Mouse (Mus musculus): ENCODE measurements around the gene Zfp956.

The Zfp956 gene

GRCm38 (mm10) chr6:47953191-47953726 is at the start of gene Zfp956:
Gene Zfp956, plus strand, starts transcription at chr6:47953390.
- DNase-seq (ENCODE audit: inconsistent age in 2 of 2, low spot score in 1 of 2) = peak; percentile 94 to 98

- peak in 1 of 2 experiments; percentile 60 for DNase-seq (ENCODE audit: inconsistent age in 2 of 2, low spot score in 1 of 2)
These were observed 49.6 kb upstream of the Zfp956 start for GRCm38 (mm10) chr6:47903587-47903986.

- no peak for DNase-seq (ENCODE audit: inconsistent age in 2 of 2, low spot score in 1 of 2)
These were observed 48.8 kb upstream of the Zfp956 start for GRCm38 (mm10) chr6:47904361-47904760.

- no peak for DNase-seq (ENCODE audit: inconsistent age in 2 of 2, low spot score in 1 of 2)
These were observed 48.1 kb upstream of the Zfp956 start for GRCm38 (mm10) chr6:47904917-47905695.

- DNase-seq (ENCODE audit: inconsistent age in 2 of 2, low spot score in 1 of 2) = no peak
These were observed 46.9 kb upstream of the Zfp956 start for GRCm38 (mm10) chr6:47906326-47906725.

- no peak for DNase-seq (ENCODE audit: inconsistent age in 2 of 2, low spot score in 1 of 2)
These were observed 44.2 kb upstream of the Zfp956 start for GRCm38 (mm10) chr6:47909007-47909406.

GRCm38 (mm10) chr6:47911650-47912049 is 41.5 kb upstream of the Zfp956 start:
- no peak for DNase-seq (ENCODE audit: inconsistent age in 2 of 2, low spot score in 1 of 2)

- no peak for DNase-seq (ENCODE audit: inconsistent age in 2 of 2, low spot score in 1 of 2)
These were observed 40.2 kb upstream of the Zfp956 start for GRCm38 (mm10) chr6:47912991-47913390.

- DNase-seq (ENCODE audit: inconsistent age in 2 of 2, low spot score in 1 of 2) = no peak
These were observed 36.1 kb upstream of the Zfp956 start for GRCm38 (mm10) chr6:47917051-47917450.

- no peak for DNase-seq (ENCODE audit: inconsistent age in 2 of 2, low spot score in 1 of 2)
These were observed 34.4 kb upstream of the Zfp956 start for GRCm38 (mm10) chr6:47918768-47919274.

GRCm38 (mm10) chr6:47919646-47920446 is 33.3 kb upstream of the Zfp956 start:
- DNase-seq (ENCODE audit: inconsistent age in 2 of 2, low spot score in 1 of 2) = no peak

- peak; percentile 91 to 97 for DNase-seq (ENCODE audit: inconsistent age in 2 of 2, low spot score in 1 of 2)
These were observed 32.5 kb upstream of the Zfp956 start, which contains the start of gene Zfp212 for GRCm38 (mm10) chr6:47920447-47921340. Gene Zfp212, plus strand, starts transcription at chr6:47920476.

- DNase-seq (ENCODE audit: inconsistent age in 2 of 2, low spot score in 1 of 2) = no peak
These were observed 10.7 kb upstream of the Zfp956 start for GRCm38 (mm10) chr6:47942461-47942860.

- peak; percentile 78 to 90 for DNase-seq (ENCODE audit: inconsistent age in 2 of 2, low spot score in 1 of 2)
These were observed 10.0 kb upstream of the Zfp956 start for GRCm38 (mm10) chr6:47943021-47943691.

- DNase-seq (ENCODE audit: inconsistent age in 2 of 2, low spot score in 1 of 2) = no peak
These were observed 9.5 kb upstream of the Zfp956 start for GRCm38 (mm10) chr6:47943721-47944120.

- DNase-seq (ENCODE audit: inconsistent age in 2 of 2, low spot score in 1 of 2) = no peak
These were observed 5.8 kb upstream of the Zfp956 start for GRCm38 (mm10) chr6:47947388-47947787.

GRCm38 (mm10) chr6:47954425-47954824 is 1.2 kb downstream of the Zfp956 start:
- DNase-seq (ENCODE audit: inconsistent age in 2 of 2, low spot score in 1 of 2) = no peak

GRCm38 (mm10) chr6:47957816-47958215 is 4.6 kb downstream of the Zfp956 start:
- DNase-seq (ENCODE audit: inconsistent age in 2 of 2, low spot score in 1 of 2) = peak in 1 of 2 experiments; percentile 24

- no peak for DNase-seq (ENCODE audit: inconsistent age in 2 of 2, low spot score in 1 of 2)
These were observed 7.7 kb downstream of the Zfp956 start for GRCm38 (mm10) chr6:47960685-47961421.
